Mouse (Mus musculus): ENCODE results near the gene Slc10a3.

DNA sequence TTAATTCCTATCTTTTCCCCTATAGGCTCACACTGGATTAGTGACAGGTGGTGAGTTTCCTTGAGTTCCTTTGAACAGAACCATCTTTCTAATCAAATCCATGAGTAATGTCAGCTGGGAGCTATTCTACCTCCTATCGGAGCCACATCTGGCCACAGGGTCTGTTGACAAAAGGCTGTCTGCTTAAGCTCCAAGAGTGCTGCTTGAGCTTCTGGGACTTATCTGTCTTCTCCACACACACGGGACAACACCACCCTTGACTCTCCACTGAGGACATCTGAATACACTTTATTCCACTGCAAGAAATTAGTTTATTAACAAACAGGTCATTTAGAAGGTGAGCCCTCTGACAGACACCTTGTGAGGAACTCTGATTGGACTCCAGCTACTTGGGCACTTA is 11.3 kb upstream of the Slc10a3 start:
- TF ChIP-seq EP300 (IDR thresholded peaks at IDR 0.05; ENCODE audit: low read length) = no peak
- no peak for TF ChIP-seq ZMIZ1 (IDR thresholded peaks at IDR 0.05; ENCODE audit: low read depth, low read length)
- no peak for TF ChIP-seq BHLHE40 (IDR thresholded peaks at IDR 0.05; ENCODE audit: low read depth, low read length)
- TF ChIP-seq TBP (conservative IDR thresholded peaks at IDR 0.05; ENCODE audit: low read depth, low read length) = no peak
- TF ChIP-seq ETS1 (conservative IDR thresholded peaks at IDR 0.05; ENCODE audit: low read depth, low read length) = no peak
- no peak for TF ChIP-seq POLR2A (IDR thresholded peaks at IDR 0.05; ENCODE audit: low read depth, low read length)
- TF ChIP-seq CTCF (conservative IDR thresholded peaks at IDR 0.05 in 1 of 2, IDR thresholded peaks at IDR 0.05 in 1 of 2; ENCODE audit: low read depth in 2 of 2, low read length in 2 of 2) = no peak
